Mouse (Mus musculus) C2C12 (cell line): Measurements from ENCODE around the gene Rfx2. TPM values are rescaled to one million over a fixed set of nuclear protein-coding genes. Genes with fewer than 3 reads are reported as not detected.

Source experiments
- H3K27me3 ChIP-seq: one replicate; pipeline ENCODE4 v1.6.1; 2011; ENCODE audit not compliant: control insufficient read depth, insufficient read depth, insufficient read length
- H3K36me3 ChIP-seq: one replicate; pipeline ENCODE4 v1.6.1; 2011; ENCODE audit not compliant: control insufficient read depth, insufficient read depth
- H3K4me3 ChIP-seq: one replicate; pipeline ENCODE4 v1.5.1; 2011; ENCODE audit warnings: mild to moderate bottlenecking, control low read depth; ENCODE audit not compliant: poor library complexity, insufficient read depth, severe bottlenecking
- H3K79me2 ChIP-seq: one replicate; pipeline ENCODE4 v1.6.1; 2011; ENCODE audit not compliant: control insufficient read depth, insufficient read depth
- H3K79me3 ChIP-seq: one replicate; pipeline ENCODE4 v1.6.1; 2011; ENCODE audit warnings: low read depth, control low read depth
- H3ac ChIP-seq: one replicate; pipeline ENCODE3; 2011; ENCODE audit warnings: low read depth; ENCODE audit not compliant: control insufficient read depth, insufficient read length
- CEBPB ChIP-seq: IDR thresholded peaks from one replicate; pipeline ENCODE4 v1.6.1; 2011; ENCODE audit warnings: low read depth, mild to moderate bottlenecking, control low read depth, moderate library complexity
- CTCF ChIP-seq: IDR thresholded peaks from one replicate; pipeline ENCODE4 v1.5.1; 2011; ENCODE audit not compliant: control insufficient read depth, insufficient read depth, insufficient read length
- FOSL1 ChIP-seq: IDR thresholded peaks from one replicate; pipeline ENCODE4 v1.8.0; 2011; ENCODE audit warnings: mild to moderate bottlenecking, low read length; ENCODE audit not compliant: poor library complexity, insufficient read depth, severe bottlenecking
- MAX ChIP-seq: IDR thresholded peaks from one replicate; pipeline ENCODE4 v1.6.1; 2011; ENCODE audit warnings: mild to moderate bottlenecking, control low read depth
- MYOD1 ChIP-seq: IDR thresholded peaks from one replicate; pipeline ENCODE4 v1.6.1; 2011; ENCODE audit warnings: low read depth; ENCODE audit not compliant: control insufficient read depth, insufficient read length
- MYOG ChIP-seq: IDR thresholded peaks from one replicate; pipeline ENCODE4 v1.6.1; 2011; ENCODE audit not compliant: control insufficient read depth, insufficient read length; ENCODE audit errors: extremely low read depth
- USF1 ChIP-seq: IDR thresholded peaks from one replicate; pipeline ENCODE4 v1.6.1; 2011; ENCODE audit warnings: low read depth, mild to moderate bottlenecking, control low read depth, moderate library complexity
- polyA plus RNA-seq: library from polyadenylated mRNA; unstranded; fragments of >200 nt; fragmentation: generic; extraction: Trizol; gene quantifications from one replicate; pipeline ENCODE4 v1.2.1, GENCODE M21; 2012; ENCODE audit warnings: missing spikeins

The Rfx2 gene
- polyA plus RNA-seq, 1 experiment: 2.6 TPM

- Histone ChIP-seq H3ac (no peak overlapping the region), H3K27me3 (peaks cover 29% of the 10 kb centered on the region), H3K36me3 (no peaks in the 10 kb centered on the region), H3K79me2 (no peaks in the 10 kb centered on the region), H3K79me3 (no peaks in the 10 kb centered on the region), H3K4me3 (no peak overlapping the region)
- TF ChIP-seq MYOG (no peak), CTCF (peak; percentile 27)
These were observed 72.7 kb downstream of the Rfx2 start for GRCm38 (mm10) chr17:56758132-56758531.

- H3K27me3 ChIP-seq: peaks cover 30% of the 10 kb centered on the region
- H3K4me3 ChIP-seq: no peak within 1 kb of the TSS
- peak within 1 kb of the TSS; percentile 41 for H3ac ChIP-seq
- TF ChIP-seq MYOD1: no peak
- no peaks in the 10 kb centered on the region for H3K36me3 ChIP-seq
- H3K79me2 ChIP-seq: no peaks in the 10 kb centered on the region
- H3K79me3 ChIP-seq: no peaks in the 10 kb centered on the region
These were observed 73.2 kb downstream of the Rfx2 start, which contains the start of gene Nrtn for GRCm38 (mm10) chr17:56757416-56758123. Gene Nrtn, minus strand, starts transcription at chr17:56757530.

DNA sequence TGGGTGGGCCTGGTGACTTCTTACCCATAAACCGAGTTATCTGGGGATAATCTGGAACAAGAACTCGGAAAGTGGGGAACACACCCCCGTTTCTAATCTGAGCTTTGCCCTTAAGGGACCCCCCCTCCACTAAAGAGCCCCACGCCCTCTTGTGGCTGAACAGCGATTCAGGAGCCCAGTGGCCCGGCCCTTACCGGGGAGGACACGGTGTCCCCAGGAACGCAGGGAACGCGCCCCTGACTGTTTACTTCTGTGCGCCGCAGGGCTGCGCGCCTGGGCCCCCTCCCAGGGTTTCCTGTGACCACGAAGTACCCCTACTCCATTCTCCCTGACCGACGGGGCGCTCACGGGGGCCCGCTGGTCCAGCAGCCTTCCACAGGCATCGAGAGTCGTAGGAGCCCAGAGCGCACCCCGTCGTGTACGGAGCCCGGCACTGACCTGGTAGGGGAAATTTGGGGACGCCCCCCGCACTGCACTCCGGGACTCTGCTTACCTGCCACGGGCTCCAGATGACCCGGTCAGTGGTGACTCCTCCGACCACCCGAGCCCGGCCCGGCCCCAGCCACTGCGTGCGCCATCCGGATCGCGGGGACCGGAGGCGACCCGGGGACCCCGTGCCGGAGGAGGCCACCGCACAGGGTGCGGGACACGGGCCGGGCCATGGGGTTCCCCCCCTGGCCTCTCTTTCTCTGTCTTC is 74.0 kb downstream of the Rfx2 start:
- H3K36me3 ChIP-seq: no peaks in the 10 kb centered on the region
- no peak overlapping the region for H3K4me3 ChIP-seq
- peak overlapping the region; percentile 33 for H3ac ChIP-seq
- no peaks in the 10 kb centered on the region for H3K79me3 ChIP-seq
- TF ChIP-seq MYOD1: no peak
- TF ChIP-seq CTCF: no peak
- no peak for TF ChIP-seq USF1
- no peak for TF ChIP-seq CEBPB
- TF ChIP-seq MAX: no peak
- H3K27me3 ChIP-seq: peaks cover 30% of the 10 kb centered on the region
- no peaks in the 10 kb centered on the region for H3K79me2 ChIP-seq

DNA sequence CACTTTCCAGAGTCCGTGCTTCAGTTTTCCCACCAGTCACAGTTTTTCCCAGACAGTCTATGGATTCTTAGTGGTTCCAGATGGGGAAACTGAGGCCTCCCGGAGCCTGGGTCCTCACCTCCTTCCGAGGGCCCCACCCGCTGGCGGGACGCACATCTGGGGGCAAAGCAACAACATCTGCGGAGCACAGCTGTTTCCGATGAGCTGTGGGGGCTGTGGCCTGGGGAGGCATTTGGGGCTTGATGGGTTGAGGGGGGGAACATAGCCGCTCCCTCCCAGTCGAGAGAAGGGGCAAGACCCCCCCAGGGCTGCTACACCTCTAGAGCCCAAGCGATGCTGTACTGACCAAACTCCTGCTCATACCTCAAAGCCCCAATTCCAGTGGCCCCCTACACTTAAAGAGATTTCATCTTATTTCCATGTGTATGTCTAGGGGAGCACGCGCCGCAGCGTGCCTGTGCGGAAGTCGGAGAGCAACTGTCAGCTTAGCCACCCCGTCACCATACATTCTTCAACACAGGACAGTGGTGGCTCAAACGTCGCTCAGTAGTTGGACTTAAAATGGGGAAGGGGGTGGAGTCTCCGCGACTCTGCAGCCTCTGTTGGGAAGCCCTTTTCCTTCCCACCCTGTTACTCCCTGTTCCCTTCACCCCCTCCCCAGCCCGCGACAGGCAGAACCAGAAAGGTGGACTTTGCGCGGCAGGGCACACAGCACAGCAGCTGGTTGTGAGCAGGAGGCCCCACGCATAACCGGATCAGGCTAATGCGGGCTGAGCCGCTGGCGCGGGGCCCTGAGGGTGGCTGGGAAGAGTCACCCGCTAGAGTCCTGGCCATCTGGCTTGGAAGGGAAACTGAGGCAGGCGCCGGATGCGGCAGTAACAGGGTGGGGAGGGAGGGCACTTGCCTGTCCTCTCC is 76.3 kb downstream of the Rfx2 start:
- no peak for TF ChIP-seq CEBPB
- TF ChIP-seq MYOG: no peak
- no peak for TF ChIP-seq CTCF
- TF ChIP-seq MYOD1: no peak
- no peak for TF ChIP-seq USF1
- TF ChIP-seq MAX: no peak
- no peak for TF ChIP-seq FOSL1
- no peak overlapping the region for H3K4me3 ChIP-seq
- no peaks in the 10 kb centered on the region for H3K79me3 ChIP-seq
- H3K36me3 ChIP-seq: no peaks in the 10 kb centered on the region
- H3K27me3 ChIP-seq: peaks cover 36% of the 10 kb centered on the region
- no peaks in the 10 kb centered on the region for H3K79me2 ChIP-seq
- H3ac ChIP-seq: no peak overlapping the region

- peaks cover 40% of the 10 kb centered on the region for H3K27me3 ChIP-seq
- H3K4me3 ChIP-seq: no peak overlapping the region
- H3K79me3 ChIP-seq: no peaks in the 10 kb centered on the region
- no peak overlapping the region for H3ac ChIP-seq
- TF ChIP-seq MYOD1 (no peak), MYOG (no peak), CEBPB (no peak), MAX (no peak), FOSL1 (no peak), USF1 (no peak), CTCF (no peak)
- H3K36me3 ChIP-seq: no peaks in the 10 kb centered on the region
- H3K79me2 ChIP-seq: no peaks in the 10 kb centered on the region
These were observed 77.4 kb downstream of the Rfx2 start for GRCm38 (mm10) chr17:56753452-56753851.
